Mouse (Mus musculus) kidney, embryonic 15.5 days (tissue): Measurements from ENCODE around the gene Lamb3. TPM values are rescaled to one million over a fixed set of nuclear protein-coding genes. Genes with fewer than 3 reads are reported as not detected.

Source experiments
- ATAC-seq: fragments of 200-750 bp; cut with Nextera tagmentation; replicated peaks from 2 replicates; pipeline ENCODE4 v1.8.0; 2017; ENCODE audit warnings: moderate TSS enrichment; ENCODE audit not compliant: low FRiP score
- H3K27ac ChIP-seq: fragments of 300-500 bp; sonication (generic); 2 replicates; pipeline ENCODE4 v1.5.1; 2015; ENCODE audit warnings: mild to moderate bottlenecking, inconsistent platforms
- H3K27me3 ChIP-seq: fragments of 300-500 bp; sonication (generic); 2 replicates; pipeline ENCODE4 v1.6.1; 2015; ENCODE audit warnings: inconsistent platforms
- H3K36me3 ChIP-seq: fragments of 300-500 bp; sonication (generic); 2 replicates; pipeline ENCODE4 v1.6.1; 2015; ENCODE audit warnings: inconsistent platforms
- H3K4me1 ChIP-seq: fragments of 300-500 bp; sonication (generic); 2 replicates; pipeline ENCODE4 v1.6.1; 2015; ENCODE audit warnings: inconsistent platforms
- H3K4me2 ChIP-seq: fragments of 300-500 bp; sonication (generic); 2 replicates; pipeline ENCODE4 v1.6.1; 2015; ENCODE audit warnings: moderate library complexity, mild to moderate bottlenecking, inconsistent platforms
- H3K4me3 ChIP-seq: fragments of 300-500 bp; sonication (generic); replicated peaks from 2 replicates; pipeline ENCODE4 v1.5.1; 2015; ENCODE audit warnings: mild to moderate bottlenecking, inconsistent platforms
- H3K9ac ChIP-seq: fragments of 300-500 bp; sonication (generic); 2 replicates; pipeline ENCODE4 v1.6.1; 2015; ENCODE audit warnings: mild to moderate bottlenecking, inconsistent platforms
- H3K9me3 ChIP-seq: fragments of 300-500 bp; sonication (generic); replicated peaks from 2 replicates; pipeline ENCODE4 v1.6.1; 2016; ENCODE audit warnings: inconsistent platforms
- WGBS: fragments of 180-500 bp; shearing (Covaris S2); methylation state at CpG from one replicate; pipeline ENCODE4 v1.1.7; 2015; ENCODE audit warnings: mixed read lengths; 5-methylcytosine and 5-hydroxymethylcytosine counted together
- polyA plus RNA-seq: library from polyadenylated mRNA; unstranded; fragments of >200 nt; fragmentation: Nextera tagmentation; extraction: Ambion mirVana; gene quantifications from 2 replicates; pipeline ENCODE4 v1.2.1, GENCODE M21; 2015

The Lamb3 gene
- polyA plus RNA-seq, 1 experiment from 2014 or later: 1.6 TPM

- Histone ChIP-seq H3K36me3 (no peaks in the 10 kb centered on the region), H3K27ac (no peak overlapping the region), H3K27me3 (no peaks in the 10 kb centered on the region), H3K4me1 (peaks cover 23% of the 10 kb centered on the region), H3K9ac (no peak overlapping the region), H3K4me2 (no peak overlapping the region), H3K9me3 (no peaks in the 10 kb centered on the region), H3K4me3 (no peak overlapping the region)
- ATAC-seq: no peak
- WGBS: 81% methylated on average over 2 of the region's 2 CpGs
These were observed 25.2 kb downstream of the Lamb3 start for GRCm38 (mm10) chr1:193232732-193233131.

GRCm38 (mm10) chr1:193234130-193234645, 26.7 kb downstream of the Lamb3 start:
- Histone ChIP-seq H3K9ac (no peak overlapping the region), H3K9me3 (no peaks in the 10 kb centered on the region), H3K27me3 (no peaks in the 10 kb centered on the region), H3K36me3 (no peaks in the 10 kb centered on the region), H3K4me3 (no peak overlapping the region), H3K27ac (peak overlapping the region; percentile 54; the same call in 1 of the 2 replicates), H3K4me2 (no peak overlapping the region), H3K4me1 (peaks cover 23% of the 10 kb centered on the region; the same call in 1 of the 2 replicates)
- WGBS: 91% methylated on average over 2 of the region's 2 CpGs
- ATAC-seq: no peak

GRCm38 (mm10) chr1:193234930-193235329, 27.4 kb downstream of the Lamb3 start:
- Histone ChIP-seq H3K27ac (peak overlapping the region; percentile 54), H3K4me2 (no peak overlapping the region)
- WGBS: 65% methylated on average over 7 of the region's 7 CpGs

GRCm38 (mm10) chr1:193238426-193238825, 30.9 kb downstream of the Lamb3 start:
- Histone ChIP-seq H3K9ac (no peak overlapping the region), H3K36me3 (no peaks in the 10 kb centered on the region), H3K27me3 (no peaks in the 10 kb centered on the region), H3K9me3 (no peaks in the 10 kb centered on the region), H3K27ac (no peak overlapping the region), H3K4me1 (peaks cover 10% of the 10 kb centered on the region), H3K4me3 (no peak overlapping the region), H3K4me2 (no peak overlapping the region)
- WGBS: 57% methylated on average over 4 of the region's 4 CpGs
- ATAC-seq: 0 out of 2 replicates have a peak, but pooled peaks have one; percentile 43

More at GRCm38 (mm10) chr1:193234930-193235329, 27.4 kb downstream of the Lamb3 start:
- Histone ChIP-seq H3K4me1 (peaks cover 20% of the 10 kb centered on the region; the same call in 1 of the 2 replicates), H3K27me3 (no peaks in the 10 kb centered on the region), H3K9ac (no peak overlapping the region), H3K4me3 (no peak overlapping the region), H3K9me3 (no peaks in the 10 kb centered on the region), H3K36me3 (no peaks in the 10 kb centered on the region)
- no peak for ATAC-seq

- WGBS: 86% methylated on average over 4 of the region's 4 CpGs
These were observed 33.9 kb downstream of the Lamb3 start for GRCm38 (mm10) chr1:193241436-193241835.

DNA sequence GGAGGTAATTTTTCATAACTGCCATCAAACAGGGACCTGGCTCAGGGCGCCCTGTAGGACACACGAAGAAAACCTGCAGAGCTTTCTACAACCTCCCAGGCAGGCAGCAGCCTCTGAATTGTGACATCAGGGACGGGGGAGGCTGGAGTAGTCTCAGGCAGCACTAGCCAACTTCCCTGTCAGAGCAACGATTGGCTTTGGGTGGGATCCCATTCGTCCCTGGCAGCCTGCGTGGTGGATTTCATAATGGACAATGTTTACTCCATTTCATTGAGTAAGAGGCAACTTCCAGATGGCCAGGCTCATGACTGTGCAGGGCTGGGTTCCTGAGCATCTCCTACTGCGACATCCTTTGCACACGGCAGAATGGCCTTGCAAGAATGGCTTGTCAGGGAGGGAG, 34.7 kb downstream of the Lamb3 start:
- no peaks in the 10 kb centered on the region for H3K27me3 ChIP-seq
- no peak for ATAC-seq
- H3K36me3 ChIP-seq: no peaks in the 10 kb centered on the region
- no peak overlapping the region for H3K9ac ChIP-seq
- H3K4me1 ChIP-seq: peaks cover 4% of the 10 kb centered on the region
- no peak overlapping the region for H3K4me2 ChIP-seq
- no peak overlapping the region for H3K4me3 ChIP-seq
- H3K9me3 ChIP-seq: no peaks in the 10 kb centered on the region
- 78% methylated on average over 8 of the region's 8 CpGs for WGBS
- no peak overlapping the region for H3K27ac ChIP-seq

More at GRCm38 (mm10) chr1:193241436-193241835, 33.9 kb downstream of the Lamb3 start:
- Histone ChIP-seq H3K9ac (no peak overlapping the region), H3K4me3 (no peak overlapping the region), H3K9me3 (no peaks in the 10 kb centered on the region), H3K36me3 (no peaks in the 10 kb centered on the region), H3K27ac (no peak overlapping the region), H3K4me1 (peaks cover 4% of the 10 kb centered on the region), H3K4me2 (no peak overlapping the region), H3K27me3 (no peaks in the 10 kb centered on the region)
- ATAC-seq: no peak

DNA sequence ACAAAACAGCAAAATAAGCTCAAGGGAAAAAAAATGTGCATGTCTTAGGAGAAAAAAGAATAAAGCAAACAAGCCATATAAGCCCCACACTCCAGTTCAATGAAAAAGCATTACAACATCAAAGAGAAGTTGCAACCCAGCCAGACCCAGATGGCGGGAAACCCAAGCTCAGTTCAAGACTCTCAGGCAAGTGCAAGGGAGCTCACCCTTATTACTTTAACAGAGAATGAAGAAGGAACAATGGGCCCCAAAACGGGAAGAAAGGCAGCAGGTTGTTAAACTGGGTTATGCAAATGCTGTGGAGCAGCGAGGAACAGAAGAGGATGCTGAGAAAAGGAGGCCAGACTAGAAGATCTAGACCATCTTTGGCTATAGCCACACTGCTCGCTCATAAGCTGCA, 35.4 kb downstream of the Lamb3 start:
- no peak for ATAC-seq
- Histone ChIP-seq H3K4me3 (no peak overlapping the region), H3K27me3 (no peaks in the 10 kb centered on the region), H3K9ac (no peak overlapping the region), H3K9me3 (no peaks in the 10 kb centered on the region), H3K27ac (no peak overlapping the region), H3K36me3 (no peaks in the 10 kb centered on the region), H3K4me2 (no peak overlapping the region), H3K4me1 (peaks cover 4% of the 10 kb centered on the region)
- 64% methylated on average over 4 of the region's 4 CpGs for WGBS

DNA sequence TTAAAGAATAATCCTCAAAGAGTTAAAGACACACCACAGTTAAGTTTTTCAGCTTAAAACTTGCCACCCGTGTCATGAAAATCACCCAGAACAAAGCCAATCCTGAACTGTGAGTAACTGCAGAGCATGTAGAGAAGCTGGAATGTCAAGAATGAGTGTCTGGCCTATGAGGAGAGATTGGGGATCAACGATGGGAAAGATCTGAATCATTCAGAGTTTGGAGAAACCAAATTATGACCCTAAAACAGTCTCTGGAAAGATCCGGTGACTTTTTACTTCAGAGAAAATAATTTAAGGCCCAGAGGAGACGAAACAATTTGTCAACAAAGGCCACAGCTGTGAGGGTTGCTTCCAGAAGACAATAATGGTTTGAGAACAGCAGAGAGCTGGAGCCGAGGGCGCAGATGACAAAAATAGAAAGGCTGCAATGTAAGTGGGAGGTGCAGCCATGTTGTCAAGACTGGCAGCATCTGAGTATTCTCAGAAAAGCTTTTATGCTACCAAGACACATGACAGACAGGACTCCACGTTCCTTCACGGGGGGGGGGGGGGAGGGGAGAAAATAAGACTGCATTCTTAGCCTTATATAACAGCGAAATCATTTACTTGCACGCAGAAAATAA, 36.2 kb downstream of the Lamb3 start:
- Histone ChIP-seq H3K4me2 (no peak overlapping the region), H3K27me3 (no peaks in the 10 kb centered on the region), H3K4me3 (no peak overlapping the region), H3K9ac (no peak overlapping the region), H3K36me3 (no peaks in the 10 kb centered on the region), H3K27ac (no peak overlapping the region), H3K4me1 (peaks cover 4% of the 10 kb centered on the region), H3K9me3 (no peaks in the 10 kb centered on the region)
- no peak for ATAC-seq
- WGBS: 57% methylated on average over 10 of the region's 10 CpGs

DNA sequence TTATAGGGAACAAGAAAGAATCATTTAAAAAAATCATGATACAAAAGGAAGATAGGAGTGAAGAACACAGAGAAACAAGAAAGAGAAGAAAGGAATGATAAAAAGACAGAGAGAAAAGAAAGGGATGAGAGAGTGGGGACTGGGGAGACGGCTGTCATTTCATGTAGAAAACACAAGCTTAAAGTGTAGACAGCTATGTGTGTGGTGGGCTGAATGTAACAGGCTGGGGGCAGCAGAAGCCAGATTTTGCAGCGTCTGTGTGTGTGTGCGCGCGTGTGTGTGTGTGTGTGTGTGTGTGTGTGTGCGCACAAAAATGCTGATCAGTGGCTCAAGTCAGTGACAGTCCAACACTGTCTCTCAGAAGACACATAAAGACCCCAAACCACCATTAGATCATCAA, 36.7 kb downstream of the Lamb3 start:
- no peak overlapping the region for H3K27ac ChIP-seq
- no peaks in the 10 kb centered on the region for H3K9me3 ChIP-seq
- H3K27me3 ChIP-seq: no peaks in the 10 kb centered on the region
- H3K36me3 ChIP-seq: no peaks in the 10 kb centered on the region
- peaks cover 4% of the 10 kb centered on the region for H3K4me1 ChIP-seq
- 85% methylated on average over 6 of the region's 6 CpGs for WGBS
- no peak overlapping the region for H3K4me3 ChIP-seq
- no peak overlapping the region for H3K4me2 ChIP-seq
- H3K9ac ChIP-seq: no peak overlapping the region
- ATAC-seq: no peak

GRCm38 (mm10) chr1:193250026-193250425, 42.5 kb downstream of the Lamb3 start:
- 85% methylated on average over 2 of the region's 2 CpGs for WGBS
- H3K27me3 ChIP-seq: no peaks in the 10 kb centered on the region
- no peak for ATAC-seq
- H3K4me2 ChIP-seq: no peak overlapping the region
- H3K36me3 ChIP-seq: no peaks in the 10 kb centered on the region
- no peak overlapping the region for H3K27ac ChIP-seq
- no peak overlapping the region for H3K9ac ChIP-seq
- H3K4me1 ChIP-seq: peaks cover 11% of the 10 kb centered on the region
- H3K4me3 ChIP-seq: no peak overlapping the region
- H3K9me3 ChIP-seq: no peaks in the 10 kb centered on the region

DNA sequence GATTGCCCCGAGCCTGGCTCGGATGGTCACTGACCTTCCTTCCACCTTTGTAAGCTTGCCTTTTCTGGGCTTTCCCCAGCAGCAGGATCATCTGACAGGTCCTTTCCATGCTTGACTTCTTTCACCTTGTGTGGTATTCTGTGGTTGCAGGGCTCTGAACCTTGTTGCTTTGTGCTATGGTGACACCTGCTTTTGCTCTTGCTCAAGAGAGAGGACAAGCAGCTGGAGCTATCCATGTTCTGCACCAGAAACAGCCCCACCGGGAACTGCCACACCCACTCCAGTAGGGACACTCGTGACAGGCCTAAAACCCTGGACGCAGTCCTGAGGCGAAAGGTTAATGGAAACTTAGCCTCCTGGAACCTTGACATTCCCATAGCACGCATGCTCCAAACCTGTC, 43.9 kb downstream of the Lamb3 start:
- H3K9ac ChIP-seq: no peak overlapping the region
- WGBS: 50% methylated on average over 7 of the region's 7 CpGs
- H3K4me2 ChIP-seq: no peak overlapping the region
- no peaks in the 10 kb centered on the region for H3K9me3 ChIP-seq
- H3K4me1 ChIP-seq: peaks cover 12% of the 10 kb centered on the region
- H3K27ac ChIP-seq: no peak overlapping the region
- H3K27me3 ChIP-seq: no peaks in the 10 kb centered on the region
- H3K36me3 ChIP-seq: no peaks in the 10 kb centered on the region
- H3K4me3 ChIP-seq: no peak overlapping the region
- ATAC-seq: 0 out of 2 replicates have a peak, but pooled peaks have one; percentile 23

- no peak; the same call in 1 of the 2 replicates for ATAC-seq
- Histone ChIP-seq H3K4me1 (peaks cover 17% of the 10 kb centered on the region), H3K36me3 (no peaks in the 10 kb centered on the region), H3K4me3 (no peak overlapping the region), H3K9ac (no peak overlapping the region), H3K9me3 (no peaks in the 10 kb centered on the region), H3K4me2 (0 out of 2 replicates have a peak overlapping the region, but pooled peaks have one; percentile 9), H3K27ac (no peak overlapping the region), H3K27me3 (no peaks in the 10 kb centered on the region)
- 12% methylated on average over 5 of the region's 5 CpGs for WGBS
These were observed 45.1 kb downstream of the Lamb3 start for GRCm38 (mm10) chr1:193252616-193253015.
